Mouse (Mus musculus): ENCODE measurements around the gene Capn13.
"Not testable (repeated sequence)": the region's sequence is repeated elsewhere in the genome, so short reads cannot be mapped to it uniquely, and the experiment has no call there.

Gene Capn13

DNA sequence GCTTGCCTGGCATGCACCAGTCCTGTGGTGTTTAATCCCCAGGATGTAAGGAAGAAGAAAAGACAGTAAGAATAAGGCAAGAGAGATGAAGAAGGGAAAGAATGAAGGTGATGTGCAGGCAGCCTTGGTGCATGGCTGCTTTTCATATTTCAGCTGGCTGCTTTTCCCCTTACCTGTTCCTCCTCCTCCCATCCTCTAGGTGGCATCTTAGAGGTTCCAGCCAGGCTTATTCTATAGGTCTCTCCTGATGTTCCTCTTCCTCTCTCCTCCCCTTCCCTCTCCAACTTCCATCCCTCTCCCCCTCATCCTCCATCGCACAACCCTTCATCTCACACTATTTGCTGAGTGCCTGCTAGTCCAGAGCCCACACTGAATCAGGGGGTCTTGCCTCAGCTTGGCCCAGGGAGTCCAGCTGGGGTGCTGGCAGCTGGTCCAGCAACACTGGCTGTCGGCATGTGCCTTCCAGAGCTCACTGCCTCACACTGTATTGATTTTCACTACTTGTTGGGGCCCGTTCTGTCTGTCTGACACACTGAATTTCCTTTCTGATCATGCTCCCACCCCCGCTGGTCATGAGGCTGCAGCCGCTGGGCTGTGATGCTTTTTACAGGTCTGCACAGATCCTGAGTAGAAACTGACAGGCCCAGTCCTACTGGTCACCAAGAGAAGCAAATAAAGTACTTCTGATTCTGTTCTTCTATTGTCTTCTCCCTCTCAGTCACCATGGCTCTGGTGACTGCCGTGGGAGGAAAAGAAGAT is 56.9 kb downstream of the Capn13 start:
- no peak for DNase-seq (ENCODE audit: low spot score)

DNA sequence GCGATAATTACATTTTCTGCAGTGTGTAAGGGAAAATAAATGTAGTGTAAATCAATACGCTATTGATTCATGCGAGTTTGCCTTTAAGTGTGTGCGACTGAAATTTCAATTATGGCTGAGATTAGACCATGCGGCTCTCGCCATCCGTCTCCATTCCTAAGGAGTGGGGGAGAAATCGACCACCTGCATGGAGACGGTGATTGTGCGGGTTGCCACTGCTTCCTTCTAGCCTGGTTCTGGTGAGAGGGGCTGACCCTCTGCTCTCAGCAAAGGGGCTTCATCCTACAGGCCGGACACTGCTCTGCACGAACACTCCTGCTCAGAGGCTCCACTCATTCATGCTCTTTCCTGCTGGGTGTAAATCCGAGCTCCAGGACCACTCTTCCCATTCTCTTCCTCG is 58.0 kb downstream of the Capn13 start:
- DNase-seq (ENCODE audit: low spot score) = no peak

DNA sequence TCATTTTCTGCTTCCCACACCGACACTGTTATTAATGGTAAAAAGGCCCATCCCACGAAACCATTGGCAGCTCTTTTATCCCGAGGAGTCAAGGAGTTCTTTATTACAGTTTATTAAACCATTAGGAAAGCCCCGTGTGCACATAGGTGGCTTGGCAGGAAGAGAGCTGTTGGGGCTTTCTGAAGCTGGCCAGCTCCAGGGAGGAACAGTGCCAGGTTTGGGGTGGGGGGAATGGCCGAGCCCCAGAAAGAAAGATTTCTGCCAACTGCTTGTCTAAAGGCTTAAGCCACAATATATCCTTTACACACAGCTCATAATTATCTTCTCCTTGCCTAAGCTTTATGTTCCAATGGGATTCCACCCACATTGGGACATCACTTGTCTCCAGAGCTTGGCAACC is 71.6 kb downstream of the Capn13 start:
- no peak for DNase-seq (ENCODE audit: low spot score)

DNA sequence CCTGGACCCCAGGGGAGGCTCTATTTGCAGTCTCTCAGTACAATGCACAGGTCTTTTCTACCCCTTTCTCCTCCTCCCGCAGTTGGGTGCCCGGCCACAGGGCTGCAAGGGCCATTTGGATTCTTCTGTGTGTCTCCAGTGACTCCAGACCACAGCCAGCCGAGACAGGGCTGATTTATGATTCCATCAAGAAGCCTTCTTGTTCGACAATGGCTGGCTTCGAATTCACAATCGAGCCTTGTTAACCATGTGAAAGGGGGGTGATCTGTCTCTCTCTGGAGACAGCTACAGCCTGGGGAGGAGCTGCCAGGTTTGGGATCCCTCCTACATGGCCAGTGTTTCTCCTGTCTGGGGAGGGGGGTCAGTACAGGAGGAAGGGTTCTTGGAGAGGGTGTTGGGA is 75.4 kb downstream of the Capn13 start:
- DNase-seq (ENCODE audit: low spot score) = no peak

DNA sequence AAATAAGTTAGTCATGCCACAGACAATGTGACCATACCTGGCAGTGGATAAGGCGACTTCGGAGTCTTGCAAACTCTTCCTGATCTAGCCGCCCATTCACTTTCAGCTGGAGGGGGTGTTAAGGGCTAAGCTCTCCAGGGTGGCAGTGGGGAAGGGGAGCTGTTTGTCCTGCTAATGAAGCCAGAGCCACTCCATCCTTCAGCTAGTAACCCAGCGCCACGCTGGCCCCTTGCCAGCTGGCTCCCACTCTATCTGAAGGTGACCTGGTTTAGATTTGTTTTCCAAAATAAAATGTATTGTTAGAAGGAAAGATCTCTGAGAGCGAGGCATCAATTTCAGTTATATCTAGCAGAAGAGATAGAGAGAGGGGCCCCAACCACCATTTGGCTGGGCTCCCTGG is 75.9 kb downstream of the Capn13 start:
- no peak for DNase-seq (ENCODE audit: low spot score)

DNA sequence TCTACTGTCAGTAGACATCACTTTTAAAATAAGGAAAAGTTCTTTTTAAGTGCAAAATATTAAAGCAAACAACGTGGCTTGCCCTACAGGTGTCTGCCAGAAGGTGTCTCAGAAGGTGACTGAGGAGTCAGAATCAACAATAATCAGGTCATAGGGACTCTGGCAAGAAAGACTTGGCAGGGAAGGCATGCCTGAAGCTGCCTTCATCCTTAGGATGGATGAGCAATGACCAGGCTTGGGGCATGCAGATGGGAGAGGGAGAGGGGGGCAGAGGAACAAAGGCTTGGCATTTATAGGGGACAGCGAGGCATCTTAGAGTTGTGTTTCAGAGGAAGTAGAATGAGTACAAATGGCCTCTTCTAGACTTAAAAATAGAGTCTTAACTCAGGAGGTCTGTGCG is 76.7 kb downstream of the Capn13 start:
- DNase-seq (ENCODE audit: low spot score) = no peak

DNA sequence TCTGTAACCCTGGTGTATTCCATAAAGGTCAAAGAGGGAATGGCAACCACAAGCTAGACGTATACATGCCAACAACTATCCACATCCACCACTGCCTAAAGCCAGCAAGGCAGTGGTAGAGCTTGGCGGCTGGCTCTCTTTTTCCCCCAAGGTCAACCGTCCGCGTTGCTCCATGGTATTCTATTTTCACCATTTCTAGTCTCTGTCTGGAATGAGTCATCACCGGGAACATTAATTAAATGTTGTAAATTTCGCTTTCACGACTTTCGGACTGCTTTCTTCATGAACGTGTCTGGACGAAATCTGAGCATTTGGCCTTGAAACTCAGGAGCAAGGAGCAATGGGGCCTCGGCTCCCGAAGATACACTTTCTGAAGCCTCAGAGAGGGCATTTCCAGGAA is 85.9 kb downstream of the Capn13 start:
- no peak for DNase-seq (ENCODE audit: low spot score)

DNA sequence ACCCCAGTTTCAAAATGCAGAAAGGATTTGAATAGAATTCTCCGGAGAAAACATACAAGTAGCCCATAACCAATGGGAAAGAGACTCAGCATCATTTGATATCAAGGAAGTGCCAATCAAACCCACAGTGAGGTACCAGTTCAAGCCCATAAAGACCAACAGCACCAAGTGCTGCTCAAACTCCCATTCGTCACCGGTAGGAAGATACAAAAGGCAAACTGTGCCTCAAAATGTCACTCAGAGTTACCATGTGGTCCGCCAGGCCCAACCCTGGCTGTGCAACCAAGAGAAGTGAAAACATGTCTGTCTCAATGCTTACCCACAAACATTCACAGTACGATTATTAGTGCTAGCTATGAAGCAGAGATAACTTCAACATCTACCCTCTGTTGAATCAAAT is 89.2 kb downstream of the Capn13 start:
- no peak for DNase-seq (ENCODE audit: low spot score)

DNA sequence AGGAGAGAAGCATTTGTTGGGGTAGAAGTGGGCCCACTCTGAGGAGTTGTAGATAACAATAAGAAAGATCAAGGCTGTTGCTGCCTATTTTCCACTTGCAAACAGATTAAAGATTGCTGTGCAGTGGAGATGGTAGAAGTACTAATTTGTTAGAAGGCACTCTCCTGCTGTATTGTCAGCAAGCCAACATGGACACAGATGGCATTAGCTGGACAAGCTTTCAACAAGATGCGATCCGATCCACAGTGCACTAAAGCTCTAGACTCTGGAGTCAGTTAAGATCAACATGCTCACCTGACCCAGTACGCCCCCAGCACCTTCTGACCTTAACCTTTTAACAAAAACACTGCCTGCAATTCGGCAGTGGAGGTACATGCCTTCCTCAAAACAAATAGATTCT is 92.0 kb downstream of the Capn13 start:
- DNase-seq (ENCODE audit: low spot score) = no peak

DNA sequence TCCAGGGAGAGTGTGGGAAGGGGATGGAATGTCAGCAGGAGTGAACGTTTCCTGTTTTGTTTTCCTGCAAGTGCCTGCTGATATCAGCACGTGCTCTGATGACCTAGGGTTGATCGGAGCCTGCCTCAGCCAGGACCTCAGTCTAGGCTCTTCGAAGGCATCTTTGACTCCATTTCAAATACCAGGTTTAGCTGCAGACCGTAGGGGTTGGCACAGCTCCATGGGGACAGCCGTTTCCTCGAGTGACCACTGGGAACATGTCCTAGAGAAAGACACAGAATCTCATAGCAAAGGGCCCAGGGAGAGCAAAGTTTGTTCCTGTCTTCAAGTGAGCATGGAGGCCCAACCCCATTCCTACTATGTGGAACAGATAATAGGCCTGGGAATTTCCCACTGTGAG is 94.0 kb downstream of the Capn13 start:
- DNase-seq (ENCODE audit: low spot score) = no peak

DNA sequence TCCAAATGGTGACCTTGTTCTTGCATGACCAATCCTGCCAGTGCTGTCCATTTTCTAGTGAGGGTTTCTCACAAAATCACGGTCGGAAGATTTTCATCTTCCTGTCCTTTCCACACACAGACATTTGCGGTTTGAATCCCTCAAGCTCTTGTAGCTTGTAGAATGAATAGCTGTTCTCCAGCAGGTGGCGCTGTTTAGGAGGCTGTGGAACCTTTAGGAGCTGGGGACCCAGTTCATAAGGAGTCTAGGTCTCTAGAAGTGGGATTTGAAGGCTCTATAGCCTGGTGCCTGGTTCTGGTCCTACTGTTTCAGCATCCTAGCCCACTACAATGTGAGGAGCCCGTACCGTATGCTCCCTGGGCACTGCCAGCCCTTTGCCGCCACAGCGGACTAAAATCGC is 95.0 kb downstream of the Capn13 start:
- DNase-seq (ENCODE audit: low spot score) = no peak

DNA sequence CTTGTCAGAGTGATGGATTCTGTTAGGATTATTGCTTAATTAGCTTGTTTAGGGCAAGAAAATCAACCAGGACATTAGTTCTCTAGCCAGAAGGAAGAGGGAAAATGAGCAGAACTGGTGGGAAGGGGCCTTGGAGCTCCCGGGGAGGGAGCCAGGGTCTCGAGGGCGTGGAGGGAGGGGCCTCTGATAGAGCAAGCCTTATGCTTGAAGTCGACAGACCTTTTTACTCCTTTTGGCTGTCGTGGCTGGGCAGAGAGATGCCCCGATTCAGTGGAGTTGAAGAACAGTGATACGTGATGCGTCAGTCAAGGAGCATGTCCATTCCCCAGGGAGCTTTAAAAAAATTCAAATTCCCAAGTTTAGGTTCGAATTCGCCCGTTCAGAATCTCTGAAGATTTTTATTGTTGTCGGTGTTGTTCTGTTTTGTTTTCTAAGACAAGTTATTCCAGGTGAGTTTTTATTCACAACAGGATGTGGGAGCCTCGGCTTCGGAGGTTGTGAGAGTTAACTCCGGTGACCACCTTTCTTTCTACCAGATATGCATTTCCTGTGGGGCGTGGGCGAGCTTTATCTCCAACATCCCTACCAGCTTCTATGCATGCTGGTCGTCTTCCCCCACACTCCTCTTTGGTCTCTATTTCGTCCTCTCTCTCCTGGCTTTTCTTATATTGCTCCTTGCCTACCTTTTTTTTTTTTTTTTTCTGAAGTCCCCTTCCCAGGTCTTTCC is 96.4 kb downstream of the Capn13 start:
- DNase-seq (ENCODE audit: low spot score) = no peak

DNA sequence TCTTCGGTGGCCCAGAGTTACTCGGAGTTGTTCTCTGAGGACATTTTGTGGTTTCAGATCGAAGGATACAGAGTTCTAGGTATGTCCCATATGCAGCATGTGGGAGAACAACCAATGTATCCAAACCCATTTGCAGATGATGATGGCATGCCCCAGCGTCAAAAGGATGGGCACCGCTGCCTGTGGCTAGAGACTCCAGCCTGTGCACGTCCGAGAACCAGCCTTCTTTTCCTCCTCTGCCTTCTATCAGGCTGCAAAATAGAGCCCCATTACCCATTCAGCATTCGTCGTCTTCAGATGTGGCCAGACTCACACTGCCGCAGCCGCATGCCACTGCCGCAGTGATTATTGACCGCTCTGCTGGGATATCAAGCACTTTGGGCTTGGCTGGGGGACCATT is 97.0 kb downstream of the Capn13 start:
- no peak for DNase-seq (ENCODE audit: low spot score)

DNA sequence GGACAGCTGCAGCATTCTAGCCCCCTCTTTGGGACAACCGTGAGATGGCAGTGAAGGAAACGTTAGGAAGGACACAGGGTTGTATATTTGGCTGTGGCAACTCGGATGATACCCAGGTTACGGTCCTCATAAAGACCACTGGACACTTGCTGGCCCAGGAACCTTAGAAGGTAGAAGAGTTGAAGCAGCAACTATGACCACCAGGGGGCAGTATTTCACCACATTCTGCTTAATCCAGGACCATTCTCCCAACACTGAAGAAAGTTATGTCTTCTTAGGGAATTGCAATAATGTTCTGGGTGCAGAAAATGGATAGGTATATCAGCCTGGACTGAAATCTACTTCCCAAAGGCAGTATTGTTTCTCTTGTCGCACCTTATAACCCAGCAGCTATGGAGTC is 97.4 kb downstream of the Capn13 start:
- DNase-seq (ENCODE audit: low spot score) = peak; percentile 31

DNA sequence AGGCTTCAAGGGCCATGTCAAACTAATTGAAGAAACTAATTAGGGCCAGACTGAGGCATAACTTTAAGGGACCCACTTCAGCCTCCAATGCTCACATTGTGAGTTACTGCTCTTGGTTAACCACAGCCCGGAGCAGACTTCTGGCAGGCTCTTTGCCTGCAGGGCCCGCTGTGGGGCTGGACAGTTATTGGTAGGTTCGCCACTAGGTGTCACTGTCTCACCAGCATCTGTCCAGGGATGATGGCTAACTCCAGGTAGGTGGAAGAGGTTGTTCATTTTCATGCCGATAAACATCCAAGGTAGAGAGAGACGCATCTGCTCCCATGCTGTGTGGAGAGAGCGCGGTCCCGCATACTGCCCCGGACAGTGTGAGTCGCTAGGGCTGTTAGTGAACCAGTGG is 98.6 kb downstream of the Capn13 start:
- peak; percentile 67 for DNase-seq (ENCODE audit: low spot score)

DNA sequence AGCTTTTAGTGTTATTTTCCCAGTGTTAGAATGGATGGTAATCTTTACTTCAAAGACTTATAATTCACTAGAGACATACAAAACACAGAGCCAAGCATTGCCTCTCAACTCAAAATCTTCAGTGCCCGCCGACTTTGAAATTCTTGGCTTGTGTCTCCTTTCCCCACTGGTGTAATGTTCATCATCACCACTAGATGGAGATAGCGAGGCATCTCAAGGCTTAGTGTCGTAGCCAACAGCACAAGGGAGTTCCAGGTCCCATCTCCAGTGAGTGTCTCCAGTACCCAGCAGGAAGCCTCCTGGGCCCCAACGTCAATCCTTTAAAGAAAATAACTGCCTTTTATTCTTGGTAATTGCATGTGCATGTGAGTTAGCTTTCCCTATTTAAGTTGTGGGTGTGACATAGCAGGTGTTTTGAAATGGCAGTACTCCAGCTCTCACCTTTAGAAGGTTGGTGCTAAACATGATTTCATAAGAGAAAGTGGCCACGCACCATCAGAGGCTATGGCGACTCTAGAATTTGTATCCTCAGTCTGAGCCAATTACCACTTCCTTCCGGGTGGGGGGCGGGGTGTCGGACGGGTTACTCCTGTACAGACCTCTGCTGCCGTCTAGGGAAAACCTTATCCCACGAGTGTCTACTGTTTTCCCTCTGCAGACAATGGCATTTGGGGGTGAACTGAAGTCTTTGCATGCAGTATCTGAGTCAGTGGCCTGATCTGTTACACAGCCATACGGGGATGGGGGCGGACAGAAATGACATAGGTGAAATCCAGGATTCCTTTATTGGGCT is 99.2 kb downstream of the Capn13 start:
- DNase-seq (ENCODE audit: low spot score) = peak; percentile 52

DNA sequence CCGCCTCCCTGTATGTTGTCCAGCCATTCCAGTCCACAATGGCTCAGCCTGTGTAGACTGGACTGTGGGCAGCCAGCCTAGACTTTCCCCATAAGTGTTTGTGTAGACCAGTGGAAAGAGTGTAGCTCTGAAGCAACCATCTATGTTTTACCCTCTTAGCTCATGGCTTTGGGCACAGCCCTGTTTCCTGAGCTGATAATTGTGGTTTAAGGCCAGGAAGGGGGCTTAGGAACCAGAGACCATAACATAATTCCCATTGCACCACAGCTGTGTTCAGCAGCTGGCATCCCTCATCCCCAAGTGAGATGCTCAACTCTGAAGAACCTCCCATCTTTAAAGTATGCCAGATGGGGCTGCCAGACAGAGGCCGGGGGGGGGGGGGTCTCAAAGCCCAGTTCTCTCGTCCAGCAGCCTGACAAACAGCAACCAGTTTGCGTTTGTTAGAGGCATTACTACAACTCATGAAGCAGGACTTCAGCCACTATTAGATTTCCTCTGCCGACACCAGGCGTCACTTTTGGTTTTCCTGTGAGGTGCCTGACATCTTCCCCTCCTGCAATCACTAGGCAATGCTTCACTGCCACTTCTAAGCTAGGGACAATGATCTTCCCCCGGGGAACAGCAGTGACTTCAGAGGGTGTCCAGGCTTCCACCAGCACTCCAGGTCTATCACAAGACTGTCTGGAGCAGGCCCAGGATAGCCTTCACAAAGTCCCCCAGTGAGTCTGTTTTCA is 100.4 kb downstream of the Capn13 start:
- no peak for DNase-seq (ENCODE audit: low spot score)

DNA sequence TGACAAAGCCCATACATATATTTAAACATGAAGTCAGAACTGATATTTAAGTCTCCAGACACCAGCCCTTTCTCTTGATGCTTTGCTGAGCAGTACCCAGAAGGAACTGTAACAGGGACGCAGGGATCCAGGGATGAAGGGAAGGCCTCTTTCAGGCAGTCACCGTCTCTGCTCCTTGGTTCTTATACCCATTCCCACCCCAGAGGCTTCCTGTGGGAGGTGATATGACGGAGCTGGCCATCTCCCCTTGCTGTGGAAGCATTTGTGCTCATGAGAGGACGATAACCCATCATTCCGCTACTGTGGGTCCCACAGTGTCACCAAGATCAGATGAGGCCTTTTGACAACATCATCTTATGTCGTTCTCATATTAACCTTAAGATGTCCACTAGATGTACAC is 101.7 kb downstream of the Capn13 start:
- DNase-seq (ENCODE audit: low spot score) = no peak

DNA sequence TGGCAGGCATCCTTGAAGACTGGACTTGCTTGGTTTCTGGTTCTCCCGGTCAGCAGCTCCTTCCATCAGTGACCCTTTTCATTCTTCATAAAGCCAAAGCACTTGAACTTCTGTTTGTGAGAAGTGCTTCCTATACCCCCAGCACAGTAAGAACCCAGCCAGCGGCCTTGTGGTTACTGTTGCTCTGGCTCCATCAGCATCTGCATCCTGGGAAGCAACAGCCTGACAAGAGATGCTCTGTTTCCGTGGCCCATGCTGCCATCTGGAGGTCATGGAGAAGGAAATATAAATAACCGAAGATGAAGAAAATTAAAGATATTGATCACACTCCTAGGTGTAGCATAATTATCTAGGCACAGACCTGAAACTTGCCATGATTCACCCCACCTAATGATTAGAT is 103.8 kb downstream of the Capn13 start:
- no peak for DNase-seq (ENCODE audit: low spot score)

DNA sequence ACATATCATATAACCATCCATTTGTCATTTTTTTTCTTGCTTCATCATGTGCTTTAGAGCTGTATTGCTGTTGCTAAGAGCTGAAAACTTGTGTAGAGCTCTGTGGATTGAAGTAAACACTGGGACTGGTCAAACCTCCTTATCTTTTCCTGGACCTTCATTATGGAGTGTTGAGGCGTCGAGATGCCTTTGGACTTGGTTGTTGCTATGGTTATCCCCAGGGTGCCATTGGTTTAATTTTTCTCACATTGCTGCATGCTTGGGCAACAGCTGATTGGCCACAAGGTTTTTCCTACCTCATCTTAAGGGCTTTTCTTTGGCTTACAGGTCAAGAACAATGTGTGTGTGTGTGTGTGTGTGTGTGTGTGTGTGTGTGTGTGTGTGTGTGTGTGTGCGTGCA is 107.4 kb downstream of the Capn13 start:
- DNase-seq (ENCODE audit: low spot score) = no peak

DNA sequence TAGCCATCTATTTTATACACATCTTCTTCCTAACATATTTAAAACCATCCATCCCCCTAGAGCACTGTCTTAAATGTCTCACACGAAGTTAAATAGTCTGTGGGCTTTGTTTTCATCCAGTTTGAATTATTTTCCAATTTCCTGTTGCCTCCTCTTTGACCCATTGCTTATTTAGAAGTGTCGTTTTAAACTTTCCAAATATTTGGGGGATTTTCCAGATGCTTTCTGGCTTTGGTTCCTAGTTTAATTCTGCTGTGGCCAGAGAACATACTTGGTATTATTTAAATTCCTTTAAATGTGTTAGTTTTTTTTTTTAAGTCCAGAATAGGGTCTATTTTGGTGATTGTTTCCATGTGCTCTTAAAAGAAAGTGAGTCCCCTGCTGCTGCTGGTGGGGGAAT is 116.4 kb downstream of the Capn13 start:
- no peak for DNase-seq (ENCODE audit: low spot score)

DNA sequence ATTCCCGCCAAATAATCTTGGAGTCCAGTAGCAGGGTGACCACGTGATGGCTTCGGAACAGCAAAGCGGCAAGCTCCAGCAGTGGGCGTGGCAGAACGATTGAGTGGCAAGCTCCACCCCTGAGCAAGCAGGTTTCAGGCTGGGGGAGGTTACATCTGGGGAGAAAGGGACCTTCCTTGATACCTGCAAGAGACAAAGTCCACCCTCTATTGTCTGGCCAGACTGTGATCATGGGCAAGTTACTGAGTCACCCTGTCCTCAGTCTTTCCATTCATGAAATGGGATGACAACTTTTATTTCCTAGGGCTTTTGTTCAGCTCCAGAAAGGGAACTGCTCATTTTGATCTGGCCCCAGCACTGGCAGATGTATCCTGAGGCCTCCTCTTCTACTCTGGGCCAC is 118.0 kb downstream of the Capn13 start:
- not testable (repeated sequence) for DNase-seq (ENCODE audit: low spot score)
